Mouse (Mus musculus) limb, embryonic 10.5 days (tissue): Measurements from ENCODE around the gene Gsto1. TPM values are rescaled to one million over a fixed set of nuclear protein-coding genes. Genes with fewer than 3 reads are reported as not detected.
A peak's percentile ranks its signal among the peaks of the same experiment; 100 is the strongest.

Experiments used
- DNase-seq: peaks from one replicate; pipeline ENCODE4 v3.0.0-alpha.2; 2017; ENCODE audit warnings: low spot score
- H3K27ac ChIP-seq: fragments of 300-500 bp; sonication (generic); 2 replicates; pipeline ENCODE4 v1.5.1; 2016; ENCODE audit warnings: mild to moderate bottlenecking
- H3K27me3 ChIP-seq: fragments of 300-500 bp; sonication (generic); 2 replicates; pipeline ENCODE4 v1.6.1; 2016; ENCODE audit warnings: low read depth, mild to moderate bottlenecking; ENCODE audit not compliant: poor library complexity, severe bottlenecking
- H3K36me3 ChIP-seq: fragments of 300-500 bp; sonication (generic); 2 replicates; pipeline ENCODE4 v1.6.1; 2016; ENCODE audit warnings: mild to moderate bottlenecking, moderate library complexity
- H3K4me1 ChIP-seq: fragments of 300-500 bp; sonication (generic); 2 replicates; pipeline ENCODE4 v1.6.1; 2016
- H3K4me3 ChIP-seq: fragments of 300-500 bp; sonication (generic); 2 replicates; pipeline ENCODE4 v1.5.1; 2016; ENCODE audit warnings: mild to moderate bottlenecking, moderate library complexity
- H3K9me3 ChIP-seq: fragments of 300-500 bp; sonication (generic); replicated peaks from 2 replicates; pipeline ENCODE4 v1.6.1; 2016; ENCODE audit warnings: mild to moderate bottlenecking
- WGBS: fragments of 180-500 bp; shearing (Covaris S2); methylation state at CpG from one replicate; pipeline ENCODE4 v1.1.7; 2016; 5-methylcytosine and 5-hydroxymethylcytosine counted together
- polyA plus RNA-seq: library from polyadenylated mRNA; unstranded; fragments of >200 nt; fragmentation: Nextera tagmentation; extraction: Ambion mirVana; gene quantifications from 2 replicates; pipeline ENCODE4 v1.2.1, GENCODE M21; 2016

Gsto1 gene
- polyA plus RNA-seq = 241 and 258 TPM in 2 replicates

GRCm38 (mm10) chr19:47854796-47855783 lies at the start of gene Gsto1:
TSS of gene Gsto1 (plus strand) at chr19:47854970.
- WGBS = under 1% methylated on average over 60 of the region's 60 CpGs
- Histone ChIP-seq H3K4me1 (peaks cover 29% of the 10 kb centered on the region), H3K27ac (peak within 1 kb of the TSS; percentile 92), H3K36me3 (peaks cover 28% of the 10 kb centered on the region), H3K4me3 (peak within 1 kb of the TSS; percentile 79), H3K27me3 (no peaks in the 10 kb centered on the region), H3K9me3 (no peaks in the 10 kb centered on the region)
- DNase-seq = peak; percentile 93

- Histone ChIP-seq H3K4me3 (no peak overlapping the region), H3K9me3 (no peaks in the 10 kb centered on the region), H3K27me3 (no peaks in the 10 kb centered on the region), H3K4me1 (no peaks in the 10 kb centered on the region), H3K27ac (no peak overlapping the region), H3K36me3 (no peaks in the 10 kb centered on the region)
- 77% methylated on average over 10 of the region's 10 CpGs for WGBS
- no peak for DNase-seq
Observed at GRCm38 (mm10) chr19:47812091-47812490, 42.7 kb upstream of the Gsto1 start.

- H3K36me3 ChIP-seq = no peaks in the 10 kb centered on the region
- no peak overlapping the region for H3K27ac ChIP-seq
- no peak for DNase-seq
- no peak overlapping the region for H3K4me3 ChIP-seq
- H3K4me1 ChIP-seq = peaks cover 6% of the 10 kb centered on the region
- H3K9me3 ChIP-seq = no peaks in the 10 kb centered on the region
- 84% methylated on average over 5 of the region's 5 CpGs for WGBS
- H3K27me3 ChIP-seq = no peaks in the 10 kb centered on the region
Observed at GRCm38 (mm10) chr19:47814721-47815120, 40.0 kb upstream of the Gsto1 start.

GRCm38 (mm10) chr19:47817692-47818091 lies 37.1 kb upstream of the Gsto1 start:
- H3K27me3 ChIP-seq = peaks cover 8% of the 10 kb centered on the region
- no peaks in the 10 kb centered on the region for H3K36me3 ChIP-seq
- H3K4me3 ChIP-seq = no peak overlapping the region
- 88% methylated on average over 9 of the region's 9 CpGs for WGBS
- H3K9me3 ChIP-seq = no peaks in the 10 kb centered on the region
- H3K4me1 ChIP-seq = peaks cover 29% of the 10 kb centered on the region
- DNase-seq = no peak
- no peak overlapping the region for H3K27ac ChIP-seq

- 21% methylated on average over 8 of the region's 9 CpGs for WGBS
- Histone ChIP-seq H3K4me3 (no peak overlapping the region), H3K27ac (peak overlapping the region; percentile 61; the same call in 1 of the 2 replicates), H3K36me3 (no peaks in the 10 kb centered on the region), H3K4me1 (peaks cover 29% of the 10 kb centered on the region), H3K9me3 (no peaks in the 10 kb centered on the region), H3K27me3 (peaks cover 20% of the 10 kb centered on the region)
- DNase-seq = peak; percentile 83
Observed at GRCm38 (mm10) chr19:47820832-47821493, 33.8 kb upstream of the Gsto1 start.

- no peaks in the 10 kb centered on the region for H3K36me3 ChIP-seq
- H3K27me3 ChIP-seq = peaks cover 20% of the 10 kb centered on the region
- H3K4me3 ChIP-seq = no peak overlapping the region
- peaks cover 29% of the 10 kb centered on the region for H3K4me1 ChIP-seq
- H3K27ac ChIP-seq = no peak overlapping the region
- WGBS = 59% methylated on average over 7 of the region's 7 CpGs
- no peak for DNase-seq
- H3K9me3 ChIP-seq = no peaks in the 10 kb centered on the region
Observed at GRCm38 (mm10) chr19:47821494-47821872, 33.3 kb upstream of the Gsto1 start.

GRCm38 (mm10) chr19:47822143-47822796 lies 32.5 kb upstream of the Gsto1 start:
- H3K27ac ChIP-seq = no peak overlapping the region
- WGBS = 22% methylated on average over 8 of the region's 8 CpGs

GRCm38 (mm10) chr19:47824026-47824425 lies 30.7 kb upstream of the Gsto1 start:
- WGBS = 85% methylated on average over 5 of the region's 5 CpGs
- H3K9me3 ChIP-seq = no peaks in the 10 kb centered on the region
- DNase-seq = peak; percentile 20
- peaks cover 20% of the 10 kb centered on the region for H3K27me3 ChIP-seq
- no peak overlapping the region for H3K27ac ChIP-seq
- H3K4me3 ChIP-seq = no peak overlapping the region
- H3K36me3 ChIP-seq = no peaks in the 10 kb centered on the region
- H3K4me1 ChIP-seq = peaks cover 29% of the 10 kb centered on the region

More at GRCm38 (mm10) chr19:47822143-47822796, 32.5 kb upstream of the Gsto1 start:
- Histone ChIP-seq H3K4me1 (peaks cover 29% of the 10 kb centered on the region), H3K4me3 (no peak overlapping the region), H3K36me3 (no peaks in the 10 kb centered on the region), H3K27me3 (peaks cover 20% of the 10 kb centered on the region), H3K9me3 (no peaks in the 10 kb centered on the region)
- peak; percentile 28 for DNase-seq

GRCm38 (mm10) chr19:47829913-47830450 lies 24.8 kb upstream of the Gsto1 start:
- no peak overlapping the region for H3K27ac ChIP-seq
- H3K4me3 ChIP-seq = no peak overlapping the region
- H3K4me1 ChIP-seq = no peaks in the 10 kb centered on the region
- no peaks in the 10 kb centered on the region for H3K36me3 ChIP-seq
- WGBS = 86% methylated on average over 14 of the region's 14 CpGs
- no peaks in the 10 kb centered on the region for H3K27me3 ChIP-seq
- no peaks in the 10 kb centered on the region for H3K9me3 ChIP-seq
- DNase-seq = no peak

GRCm38 (mm10) chr19:47831111-47831510 lies 23.7 kb upstream of the Gsto1 start:
- H3K4me1 ChIP-seq = no peaks in the 10 kb centered on the region
- no peak overlapping the region for H3K27ac ChIP-seq
- DNase-seq = no peak
- H3K36me3 ChIP-seq = no peaks in the 10 kb centered on the region
- H3K4me3 ChIP-seq = no peak overlapping the region
- no peaks in the 10 kb centered on the region for H3K9me3 ChIP-seq
- WGBS = 93% methylated on average over 8 of the region's 8 CpGs
- H3K27me3 ChIP-seq = peaks cover 6% of the 10 kb centered on the region

- H3K4me1 ChIP-seq = peaks cover 7% of the 10 kb centered on the region
- DNase-seq = no peak
- H3K9me3 ChIP-seq = no peaks in the 10 kb centered on the region
- peaks cover 17% of the 10 kb centered on the region for H3K27me3 ChIP-seq
- 88% methylated on average over 16 of the region's 16 CpGs for WGBS
- H3K27ac ChIP-seq = no peak overlapping the region
- H3K4me3 ChIP-seq = no peak overlapping the region
- no peaks in the 10 kb centered on the region for H3K36me3 ChIP-seq
Observed at GRCm38 (mm10) chr19:47832316-47832715, 22.5 kb upstream of the Gsto1 start.

- no peak for DNase-seq
- WGBS = 91% methylated on average over 5 of the region's 5 CpGs
- no peaks in the 10 kb centered on the region for H3K9me3 ChIP-seq
- H3K36me3 ChIP-seq = no peaks in the 10 kb centered on the region
- H3K27ac ChIP-seq = no peak overlapping the region
- no peak overlapping the region for H3K4me3 ChIP-seq
- H3K27me3 ChIP-seq = peaks cover 17% of the 10 kb centered on the region
- H3K4me1 ChIP-seq = peaks cover 7% of the 10 kb centered on the region
Observed at GRCm38 (mm10) chr19:47834614-47835013, 20.2 kb upstream of the Gsto1 start.
